Mouse (Mus musculus): ENCODE measurements around the gene Fry. TPM values are rescaled to one million over a fixed set of nuclear protein-coding genes. Genes with fewer than 3 reads are reported as not detected.

Fry gene
- polyA plus RNA-seq, 1 experiment = 2.1 TPM

GRCm38 (mm10) chr5:150152071-150152879, 33.8 kb downstream of the Fry start:
- H3K36me3 ChIP-seq (ENCODE audit: control insufficient read depth, insufficient read depth) = no peaks in the 10 kb centered on the region
- H3K4me3 ChIP-seq = no peak overlapping the region
- no peak overlapping the region for H3ac ChIP-seq (ENCODE audit: control insufficient read depth, insufficient read length)
- no peaks in the 10 kb centered on the region for H3K27me3 ChIP-seq (ENCODE audit: control insufficient read depth, insufficient read depth, insufficient read length)
- peak in 2 of 3 experiments; percentile 39 to 65 for TF ChIP-seq MYOD1 (IDR thresholded peaks at IDR 0.05; ENCODE audit: control insufficient read depth in 1 of 3, insufficient read length in 2 of 3, low read depth in 2 of 3)
- no peak for TF ChIP-seq E2F4 (IDR thresholded peaks at IDR 0.05; ENCODE audit: insufficient read depth)
- H3K79me2 ChIP-seq (ENCODE audit: control insufficient read depth, insufficient read depth) = no peaks in the 10 kb centered on the region
- H3K4me2 ChIP-seq (ENCODE audit: low read depth) = no peak overlapping the region

- no peaks in the 10 kb centered on the region for H3K36me3 ChIP-seq (ENCODE audit: control insufficient read depth, insufficient read depth)
- H3K79me2 ChIP-seq (ENCODE audit: control insufficient read depth, insufficient read depth) = no peaks in the 10 kb centered on the region
- H3K27me3 ChIP-seq (ENCODE audit: control insufficient read depth, insufficient read depth, insufficient read length) = no peaks in the 10 kb centered on the region
- TF ChIP-seq SRF (IDR thresholded peaks at IDR 0.05; ENCODE audit: control insufficient read depth, insufficient read length, low read depth) = no peak
- TF ChIP-seq TCF12 (IDR thresholded peaks at IDR 0.05; ENCODE audit: insufficient read depth, poor library complexity, severe bottlenecking) = no peak
- TF ChIP-seq CEBPB (IDR thresholded peaks at IDR 0.05; ENCODE audit: insufficient read depth, poor library complexity, severe bottlenecking) = no peak
- no peak for TF ChIP-seq POLR2A (IDR thresholded peaks at IDR 0.05; ENCODE audit: insufficient read length, low read depth)
- TF ChIP-seq E2F4 (IDR thresholded peaks at IDR 0.05; ENCODE audit: insufficient read depth) = no peak
- TF ChIP-seq MAX (IDR thresholded peaks at IDR 0.05; ENCODE audit: low read depth) = no peak
- no peak for TF ChIP-seq MYOD1 (IDR thresholded peaks at IDR 0.05; ENCODE audit: control insufficient read depth in 1 of 3, insufficient read length in 2 of 3, low read depth in 2 of 3)
- TF ChIP-seq REST (IDR thresholded peaks at IDR 0.05; ENCODE audit: insufficient read depth, insufficient read length) = no peak
- TF ChIP-seq USF1 (IDR thresholded peaks at IDR 0.05; ENCODE audit: low read depth) = no peak
- TF ChIP-seq MYOG (IDR thresholded peaks at IDR 0.05; ENCODE audit: control insufficient read depth in 1 of 3, insufficient read depth in 1 of 3, insufficient read length in 2 of 3, low read depth in 2 of 3) = no peak
- TF ChIP-seq POLR2AphosphoS2 (IDR thresholded peaks at IDR 0.05; ENCODE audit: insufficient read length, low read depth) = no peak
- no peak for TF ChIP-seq TCF3 (IDR thresholded peaks at IDR 0.05; ENCODE audit: insufficient read length, low read depth)
- no peak overlapping the region for H3K4me2 ChIP-seq (ENCODE audit: low read depth)
- H3K4me3 ChIP-seq = no peak overlapping the region
- no peak overlapping the region for H3ac ChIP-seq (ENCODE audit: control insufficient read depth, insufficient read length)
These were observed 34.4 kb downstream of the Fry start for GRCm38 (mm10) chr5:150152880-150153281.

- no peaks in the 10 kb centered on the region for H3K36me3 ChIP-seq (ENCODE audit: control insufficient read depth, insufficient read depth)
- no peak overlapping the region for H3K4me3 ChIP-seq
- no peak overlapping the region for H3K4me2 ChIP-seq (ENCODE audit: low read depth)
- no peak for TF ChIP-seq REST (IDR thresholded peaks at IDR 0.05; ENCODE audit: insufficient read depth, insufficient read length)
- TF ChIP-seq POLR2AphosphoS2 (IDR thresholded peaks at IDR 0.05; ENCODE audit: insufficient read length, low read depth) = no peak
- TF ChIP-seq POLR2A (IDR thresholded peaks at IDR 0.05; ENCODE audit: insufficient read length, low read depth) = no peak
- no peak for TF ChIP-seq USF1 (IDR thresholded peaks at IDR 0.05; ENCODE audit: low read depth)
- no peak for TF ChIP-seq TCF12 (IDR thresholded peaks at IDR 0.05; ENCODE audit: insufficient read depth, poor library complexity, severe bottlenecking)
- TF ChIP-seq MYOD1 (IDR thresholded peaks at IDR 0.05; ENCODE audit: control insufficient read depth in 1 of 3, insufficient read length in 2 of 3, low read depth in 2 of 3) = no peak
- TF ChIP-seq SRF (IDR thresholded peaks at IDR 0.05; ENCODE audit: control insufficient read depth, insufficient read length, low read depth) = no peak
- TF ChIP-seq MYOG (IDR thresholded peaks at IDR 0.05; ENCODE audit: control insufficient read depth in 1 of 3, insufficient read depth in 1 of 3, insufficient read length in 2 of 3, low read depth in 2 of 3) = no peak
- no peak for TF ChIP-seq E2F4 (IDR thresholded peaks at IDR 0.05; ENCODE audit: insufficient read depth)
- TF ChIP-seq TCF3 (IDR thresholded peaks at IDR 0.05; ENCODE audit: insufficient read length, low read depth) = no peak
- no peak for TF ChIP-seq MAX (IDR thresholded peaks at IDR 0.05; ENCODE audit: low read depth)
- no peak for TF ChIP-seq CEBPB (IDR thresholded peaks at IDR 0.05; ENCODE audit: insufficient read depth, poor library complexity, severe bottlenecking)
- H3K79me2 ChIP-seq (ENCODE audit: control insufficient read depth, insufficient read depth) = no peaks in the 10 kb centered on the region
- H3K27me3 ChIP-seq (ENCODE audit: control insufficient read depth, insufficient read depth, insufficient read length) = no peaks in the 10 kb centered on the region
- H3ac ChIP-seq (ENCODE audit: control insufficient read depth, insufficient read length) = no peak overlapping the region
These were observed 36.9 kb downstream of the Fry start for GRCm38 (mm10) chr5:150155388-150155787.

GRCm38 (mm10) chr5:150156063-150156786, 37.8 kb downstream of the Fry start:
- Histone ChIP-seq H3K4me2 (ENCODE audit: low read depth) (no peak overlapping the region), H3K79me2 (ENCODE audit: control insufficient read depth, insufficient read depth) (no peaks in the 10 kb centered on the region), H3K4me3 (no peak overlapping the region), H3K27me3 (ENCODE audit: control insufficient read depth, insufficient read depth, insufficient read length) (no peaks in the 10 kb centered on the region), H3K36me3 (ENCODE audit: control insufficient read depth, insufficient read depth) (no peaks in the 10 kb centered on the region), H3ac (ENCODE audit: control insufficient read depth, insufficient read length) (no peak overlapping the region)
- TF ChIP-seq SRF (IDR thresholded peaks at IDR 0.05; ENCODE audit: control insufficient read depth, insufficient read length, low read depth) = no peak
- TF ChIP-seq E2F4 (IDR thresholded peaks at IDR 0.05; ENCODE audit: insufficient read depth) = no peak
- no peak for TF ChIP-seq MAX (IDR thresholded peaks at IDR 0.05; ENCODE audit: low read depth)
- TF ChIP-seq TCF12 (IDR thresholded peaks at IDR 0.05; ENCODE audit: insufficient read depth, poor library complexity, severe bottlenecking) = no peak
- no peak for TF ChIP-seq CEBPB (IDR thresholded peaks at IDR 0.05; ENCODE audit: insufficient read depth, poor library complexity, severe bottlenecking)
- TF ChIP-seq MYOD1 (IDR thresholded peaks at IDR 0.05; ENCODE audit: control insufficient read depth in 1 of 3, insufficient read length in 2 of 3, low read depth in 2 of 3) = no peak
- TF ChIP-seq USF1 (IDR thresholded peaks at IDR 0.05; ENCODE audit: low read depth) = no peak
- no peak for TF ChIP-seq MYOG (IDR thresholded peaks at IDR 0.05; ENCODE audit: control insufficient read depth in 1 of 3, insufficient read depth in 1 of 3, insufficient read length in 2 of 3, low read depth in 2 of 3)
- TF ChIP-seq TCF3 (IDR thresholded peaks at IDR 0.05; ENCODE audit: insufficient read length, low read depth) = no peak
- TF ChIP-seq REST (IDR thresholded peaks at IDR 0.05; ENCODE audit: insufficient read depth, insufficient read length) = no peak
- TF ChIP-seq POLR2AphosphoS2 (IDR thresholded peaks at IDR 0.05; ENCODE audit: insufficient read length, low read depth) = no peak
- no peak for TF ChIP-seq POLR2A (IDR thresholded peaks at IDR 0.05; ENCODE audit: insufficient read length, low read depth)
